Mouse (Mus musculus): ENCODE data around the gene Ppm1b. TPM values are rescaled to one million over a fixed set of nuclear protein-coding genes. Genes with fewer than 3 reads are reported as not detected.

The Ppm1b gene
- polyA plus RNA-seq, 1 experiment, result 38.7 TPM

DNA sequence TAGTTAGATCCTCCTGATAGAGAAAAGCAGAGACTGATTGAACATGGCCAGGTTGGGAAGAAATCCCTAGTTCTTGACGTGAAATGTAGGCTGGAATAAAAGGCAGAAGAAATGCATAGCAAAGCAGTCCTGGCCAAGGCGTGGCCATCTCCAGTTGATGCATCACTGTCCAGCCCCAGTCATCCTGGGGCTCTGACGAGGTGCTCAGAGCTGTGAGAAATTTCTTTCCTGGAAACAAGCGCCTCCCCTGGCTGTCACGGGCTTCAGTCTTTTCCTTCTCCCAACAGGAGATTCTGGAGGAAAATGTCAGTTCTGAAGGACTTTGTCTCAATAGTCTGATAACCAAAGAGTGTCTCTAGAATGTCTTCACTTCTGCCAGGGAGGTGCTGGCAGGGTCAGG is 74.1 kb downstream of the Ppm1b start:
- TF ChIP-seq POLR2A (IDR thresholded peaks at IDR 0.05; ENCODE audit: borderline replicate concordance, low read depth, low read length), result no peak
- no peak for TF ChIP-seq CTCF (IDR thresholded peaks at IDR 0.05; ENCODE audit: low read depth, low read length)
- Histone ChIP-seq H3K4me1 (ENCODE audit: control insufficient read depth, insufficient read depth, low read length) (no peaks in the 10 kb centered on the region), H3K4me3 (ENCODE audit: insufficient read depth, low read length) (no peak overlapping the region), H3K27ac (ENCODE audit: insufficient read depth, low read depth, low read length) (no peak overlapping the region)

- Histone ChIP-seq H3K27ac (ENCODE audit: insufficient read depth, low read depth, low read length) (no peak overlapping the region), H3K4me1 (ENCODE audit: control insufficient read depth, insufficient read depth, low read length) (no peaks in the 10 kb centered on the region), H3K4me3 (ENCODE audit: insufficient read depth, low read length) (no peak overlapping the region)
- TF ChIP-seq CTCF (IDR thresholded peaks at IDR 0.05; ENCODE audit: low read depth, low read length) (no peak), POLR2A (IDR thresholded peaks at IDR 0.05; ENCODE audit: borderline replicate concordance, low read depth, low read length) (no peak)
Observed at GRCm38 (mm10) chr17:85033087-85033486, 76.5 kb downstream of the Ppm1b start.

DNA sequence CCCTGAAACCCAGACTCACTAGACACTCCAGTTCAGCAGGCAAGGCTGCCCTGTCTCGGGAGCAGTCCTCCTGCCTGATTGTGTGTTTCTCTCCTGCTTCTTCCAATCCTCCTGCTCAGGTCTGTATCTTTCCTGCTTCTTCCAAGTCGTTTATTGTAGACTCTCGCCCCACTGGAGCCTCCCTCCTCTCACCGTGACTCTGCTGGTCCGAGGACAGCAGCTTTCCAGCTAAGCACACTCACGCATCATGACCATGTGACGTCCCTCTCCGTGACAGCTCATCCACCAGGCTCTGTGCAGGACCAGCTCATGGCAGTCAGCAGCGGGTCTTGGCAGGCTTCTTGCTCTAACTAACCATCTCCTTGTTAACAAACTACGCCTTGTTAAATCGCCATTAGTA is 77.5 kb downstream of the Ppm1b start:
- TF ChIP-seq CTCF (IDR thresholded peaks at IDR 0.05; ENCODE audit: low read depth, low read length) (no peak), POLR2A (IDR thresholded peaks at IDR 0.05; ENCODE audit: borderline replicate concordance, low read depth, low read length) (no peak)
- no peaks in the 10 kb centered on the region for H3K4me1 ChIP-seq (ENCODE audit: control insufficient read depth, insufficient read depth, low read length)

GRCm38 (mm10) chr17:85037855-85038254 is 81.3 kb downstream of the Ppm1b start:
- TF ChIP-seq POLR2A (IDR thresholded peaks at IDR 0.05; ENCODE audit: borderline replicate concordance, low read depth, low read length), result no peak
- no peaks in the 10 kb centered on the region for H3K4me1 ChIP-seq (ENCODE audit: control insufficient read depth, insufficient read depth, low read length)
- no peak overlapping the region for H3K27ac ChIP-seq (ENCODE audit: insufficient read depth, low read depth, low read length)
- no peak overlapping the region for H3K4me3 ChIP-seq (ENCODE audit: insufficient read depth, low read length)

More for the DNA sequence above, 77.5 kb downstream of the Ppm1b start:
- Histone ChIP-seq H3K4me3 (ENCODE audit: insufficient read depth, low read length) (no peak overlapping the region), H3K27ac (ENCODE audit: insufficient read depth, low read depth, low read length) (no peak overlapping the region)

DNA sequence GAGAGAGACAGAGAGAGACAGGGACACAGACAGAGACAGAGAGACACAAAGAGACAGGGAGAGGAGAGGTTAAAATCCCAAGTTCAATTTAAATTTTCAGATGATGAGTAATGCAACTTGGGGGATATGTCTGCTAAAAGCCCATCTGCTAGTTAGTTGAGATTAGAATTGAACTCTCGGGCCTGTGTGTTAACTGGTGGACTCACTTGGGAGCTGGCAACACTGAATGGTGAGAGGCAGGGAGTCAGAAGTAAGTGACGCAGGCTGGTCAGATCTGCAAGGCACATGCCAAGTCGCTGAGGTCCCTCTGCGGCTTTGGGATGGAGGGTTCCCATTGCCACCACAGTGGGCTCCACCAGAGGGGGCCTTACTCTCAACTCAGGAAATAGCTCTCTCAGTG is 81.8 kb downstream of the Ppm1b start:
- TF ChIP-seq POLR2A (IDR thresholded peaks at IDR 0.05; ENCODE audit: borderline replicate concordance, low read depth, low read length) (no peak), CTCF (IDR thresholded peaks at IDR 0.05; ENCODE audit: low read depth, low read length) (no peak)
- H3K4me1 ChIP-seq (ENCODE audit: control insufficient read depth, insufficient read depth, low read length), result no peaks in the 10 kb centered on the region
- no peak overlapping the region for H3K4me3 ChIP-seq (ENCODE audit: insufficient read depth, low read length)
- no peak overlapping the region for H3K27ac ChIP-seq (ENCODE audit: insufficient read depth, low read depth, low read length)

- Histone ChIP-seq H3K4me3 (ENCODE audit: insufficient read depth, low read length) (no peak overlapping the region), H3K4me1 (ENCODE audit: control insufficient read depth, insufficient read depth, low read length) (no peaks in the 10 kb centered on the region), H3K27ac (ENCODE audit: insufficient read depth, low read depth, low read length) (no peak overlapping the region)
- TF ChIP-seq POLR2A (IDR thresholded peaks at IDR 0.05; ENCODE audit: borderline replicate concordance, low read depth, low read length) (no peak), CTCF (IDR thresholded peaks at IDR 0.05; ENCODE audit: low read depth, low read length) (no peak)
Observed at GRCm38 (mm10) chr17:85038761-85039160, 82.2 kb downstream of the Ppm1b start.

DNA sequence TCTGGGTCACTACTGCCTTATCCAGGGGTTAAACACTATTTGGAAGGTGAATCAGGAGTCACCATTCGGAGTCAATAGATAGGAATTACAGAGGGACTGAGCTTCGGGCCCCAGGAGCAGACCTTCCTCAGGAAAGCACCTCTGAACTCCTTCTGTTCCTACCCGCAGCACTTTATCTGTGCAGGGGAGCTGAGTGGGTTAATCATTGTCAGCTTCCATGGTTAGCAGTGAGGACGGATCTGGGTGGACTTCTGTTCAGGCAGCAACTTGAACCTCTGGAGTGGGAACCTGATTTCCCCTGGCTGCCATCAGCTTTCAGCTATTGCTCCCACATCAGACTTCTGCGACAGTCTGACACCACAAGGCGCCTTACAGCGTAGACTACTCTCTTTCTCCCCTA is 84.4 kb downstream of the Ppm1b start:
- TF ChIP-seq POLR2A (IDR thresholded peaks at IDR 0.05; ENCODE audit: borderline replicate concordance, low read depth, low read length), result no peak
- no peak for TF ChIP-seq CTCF (IDR thresholded peaks at IDR 0.05; ENCODE audit: low read depth, low read length)
- H3K4me1 ChIP-seq (ENCODE audit: control insufficient read depth, insufficient read depth, low read length), result no peaks in the 10 kb centered on the region
- no peak overlapping the region for H3K4me3 ChIP-seq (ENCODE audit: insufficient read depth, low read length)
- H3K27ac ChIP-seq (ENCODE audit: insufficient read depth, low read depth, low read length), result no peak overlapping the region

GRCm38 (mm10) chr17:85042419-85042818 is 85.9 kb downstream of the Ppm1b start:
- TF ChIP-seq POLR2A (IDR thresholded peaks at IDR 0.05; ENCODE audit: borderline replicate concordance, low read depth, low read length), result no peak
- no peak for TF ChIP-seq CTCF (IDR thresholded peaks at IDR 0.05; ENCODE audit: low read depth, low read length)
- H3K27ac ChIP-seq (ENCODE audit: insufficient read depth, low read depth, low read length), result no peak overlapping the region
- no peak overlapping the region for H3K4me3 ChIP-seq (ENCODE audit: insufficient read depth, low read length)
- no peaks in the 10 kb centered on the region for H3K4me1 ChIP-seq (ENCODE audit: control insufficient read depth, insufficient read depth, low read length)

GRCm38 (mm10) chr17:85043404-85043816 is 86.9 kb downstream of the Ppm1b start:
- TF ChIP-seq CTCF (IDR thresholded peaks at IDR 0.05; ENCODE audit: low read depth, low read length), result no peak
- TF ChIP-seq POLR2A (IDR thresholded peaks at IDR 0.05; ENCODE audit: borderline replicate concordance, low read depth, low read length), result no peak
- H3K4me1 ChIP-seq (ENCODE audit: control insufficient read depth, insufficient read depth, low read length), result no peaks in the 10 kb centered on the region

GRCm38 (mm10) chr17:85044466-85044865 is 87.9 kb downstream of the Ppm1b start:
- TF ChIP-seq POLR2A (IDR thresholded peaks at IDR 0.05; ENCODE audit: borderline replicate concordance, low read depth, low read length) (no peak), CTCF (IDR thresholded peaks at IDR 0.05; ENCODE audit: low read depth, low read length) (no peak)
- H3K27ac ChIP-seq (ENCODE audit: insufficient read depth, low read depth, low read length), result no peak overlapping the region

More at GRCm38 (mm10) chr17:85043404-85043816, 86.9 kb downstream of the Ppm1b start:
- H3K4me3 ChIP-seq (ENCODE audit: insufficient read depth, low read length), result no peak overlapping the region
- no peak overlapping the region for H3K27ac ChIP-seq (ENCODE audit: insufficient read depth, low read depth, low read length)

GRCm38 (mm10) chr17:85045160-85045559 is 88.6 kb downstream of the Ppm1b start:
- Histone ChIP-seq H3K4me3 (ENCODE audit: insufficient read depth, low read length) (no peak overlapping the region), H3K27ac (ENCODE audit: insufficient read depth, low read depth, low read length) (no peak overlapping the region), H3K4me1 (ENCODE audit: control insufficient read depth, insufficient read depth, low read length) (no peaks in the 10 kb centered on the region)
- no peak for TF ChIP-seq POLR2A (IDR thresholded peaks at IDR 0.05; ENCODE audit: borderline replicate concordance, low read depth, low read length)
- no peak for TF ChIP-seq CTCF (IDR thresholded peaks at IDR 0.05; ENCODE audit: low read depth, low read length)

More at GRCm38 (mm10) chr17:85044466-85044865, 87.9 kb downstream of the Ppm1b start:
- no peak overlapping the region for H3K4me3 ChIP-seq (ENCODE audit: insufficient read depth, low read length)
- no peaks in the 10 kb centered on the region for H3K4me1 ChIP-seq (ENCODE audit: control insufficient read depth, insufficient read depth, low read length)
